Mouse (Mus musculus) common myeloid progenitor, adult 5-6 weeks (primary cell): ENCODE results near the gene Dnajb14. TPM values are rescaled to one million over a fixed set of nuclear protein-coding genes. Genes with fewer than 3 reads are reported as not detected.
"Not testable (repeated sequence)": the region's sequence is repeated elsewhere in the genome, so short reads cannot be mapped to it uniquely, and the experiment has no call there.

Source experiments
- ATAC-seq: replicated peaks from 2 replicates; pipeline ENCODE4 v1.8.0; 2016; ENCODE audit warnings: low read depth, mild to moderate bottlenecking, moderate TSS enrichment, inconsistent platforms; ENCODE audit not compliant: poor library complexity, severe bottlenecking
- total RNA-seq: library from RNA; stranded (forward); fragments of 200-1000, 187-1606 nt; gene quantifications from 2 replicates; pipeline ENCODE4 v1.2.3, GENCODE M21; 2017

Dnajb14 gene
- total RNA-seq, 1 experiment from 2014 or later: 7.4 TPM

GRCm38 (mm10) chr3:137913093-137913492 is 45.6 kb downstream of the Dnajb14 start:
- ATAC-seq: no peak

GRCm38 (mm10) chr3:137914567-137914966 is 47.1 kb downstream of the Dnajb14 start:
- not testable (repeated sequence) for ATAC-seq

GRCm38 (mm10) chr3:137917694-137918171 is 50.3 kb downstream of the Dnajb14 start:
- ATAC-seq: no peak

GRCm38 (mm10) chr3:137918172-137918931 is 50.9 kb downstream of the Dnajb14 start, which contains the start of gene Lamtor3:
TSS of gene Lamtor3 (plus strand) at chr3:137918506.
- peak; percentile 94 for ATAC-seq

- peak; percentile 13 for ATAC-seq
Observed at GRCm38 (mm10) chr3:137918932-137919311, 51.4 kb downstream of the Dnajb14 start.

- no peak for ATAC-seq
Observed at GRCm38 (mm10) chr3:137919398-137919797, 51.9 kb downstream of the Dnajb14 start.

GRCm38 (mm10) chr3:137920594-137920993 is 53.1 kb downstream of the Dnajb14 start:
- ATAC-seq: no peak

- ATAC-seq: no peak
Observed at GRCm38 (mm10) chr3:137927010-137927409, 59.5 kb downstream of the Dnajb14 start.

- no peak for ATAC-seq
Observed at GRCm38 (mm10) chr3:137929940-137930339, 62.5 kb downstream of the Dnajb14 start.

- no peak for ATAC-seq
Observed at GRCm38 (mm10) chr3:137932748-137933147, 65.3 kb downstream of the Dnajb14 start.

GRCm38 (mm10) chr3:137933986-137934385 is 66.5 kb downstream of the Dnajb14 start:
- ATAC-seq: no peak

- ATAC-seq: no peak
Observed at GRCm38 (mm10) chr3:137935570-137936525, 68.4 kb downstream of the Dnajb14 start.

- no peak for ATAC-seq
Observed at GRCm38 (mm10) chr3:137936541-137936940, 69.1 kb downstream of the Dnajb14 start.

GRCm38 (mm10) chr3:137938608-137939007 is 71.1 kb downstream of the Dnajb14 start:
- ATAC-seq: no peak

- ATAC-seq: peak; percentile 68
Observed at GRCm38 (mm10) chr3:137940757-137941156, 73.3 kb downstream of the Dnajb14 start.

GRCm38 (mm10) chr3:137941555-137941954 is 74.1 kb downstream of the Dnajb14 start:
- ATAC-seq: no peak

- ATAC-seq: no peak
Observed at GRCm38 (mm10) chr3:137942098-137942622, 74.7 kb downstream of the Dnajb14 start.

- ATAC-seq: no peak
Observed at GRCm38 (mm10) chr3:137943737-137944154, 76.3 kb downstream of the Dnajb14 start.

- peak; percentile 5; the same call in 1 of the 2 replicates for ATAC-seq
Observed at GRCm38 (mm10) chr3:137946827-137947226, 79.4 kb downstream of the Dnajb14 start.

GRCm38 (mm10) chr3:137947525-137947924 is 80.0 kb downstream of the Dnajb14 start:
- ATAC-seq: peak; percentile 34
